Mouse (Mus musculus) CH12.LX (cell line): Measurements from ENCODE around the gene Vav2. TPM values are rescaled to one million over a fixed set of nuclear protein-coding genes. Genes with fewer than 3 reads are reported as not detected.

Experiments
- DNase-seq: peaks from one replicate; pipeline ENCODE4 v3.0.0-alpha.2; 2013; ENCODE audit errors: extremely low read depth
- H3K27ac ChIP-seq: 2 replicates; pipeline ENCODE4 v1.5.1; 2012; ENCODE audit warnings: low read depth, mild to moderate bottlenecking, control low read depth, moderate library complexity; ENCODE audit not compliant: insufficient read depth
- H3K27me3 ChIP-seq: replicated peaks from 2 replicates; pipeline ENCODE3; 2012; ENCODE audit warnings: inconsistent platforms
- H3K36me3 ChIP-seq, 2 experiments: replicated peaks in 1 of 2; 2 replicates each; pipeline versions ENCODE3 to v1.6.1; 2012; ENCODE audit warnings: inconsistent platforms in 1 of 2, low read length in 1 of 2, mild to moderate bottlenecking in 1 of 2, mixed read lengths in 1 of 2, moderate library complexity in 1 of 2; ENCODE audit not compliant: control insufficient read depth in 1 of 2, insufficient read depth in 1 of 2
- H3K4me1 ChIP-seq, 2 experiments: 2 replicates each; pipeline ENCODE4 v1.6.1; 2012; ENCODE audit warnings: inconsistent platforms in 1 of 2, moderate library complexity in 1 of 2; ENCODE audit not compliant: insufficient read depth in 2 of 2, control insufficient read depth in 1 of 2
- H3K4me2 ChIP-seq: 2 replicates; pipeline ENCODE4 v1.6.1; 2012; ENCODE audit warnings: low read depth, mild to moderate bottlenecking, control low read depth; ENCODE audit not compliant: poor library complexity, insufficient read depth, severe bottlenecking
- H3K4me3 ChIP-seq, 3 experiments: fragments of 150-350 bp in 1 of 3; sonication (generic) in 1 of 3; replicated peaks in 1 of 3; 2 replicates each; pipeline versions ENCODE3 to v1.5.1; 2011 to 2012; ENCODE audit warnings: low read depth in 2 of 3, low read length in 2 of 3, mild to moderate bottlenecking in 2 of 3, moderate library complexity in 2 of 3, control low read depth in 1 of 3, improper control_type of control experiment in 1 of 3, inconsistent platforms in 1 of 3, mixed read lengths in 1 of 3; ENCODE audit not compliant: poor library complexity in 1 of 3
- H3K79me2 ChIP-seq: replicated peaks from 2 replicates; pipeline ENCODE4 v1.6.1; 2012; ENCODE audit warnings: mild to moderate bottlenecking, moderate library complexity; ENCODE audit not compliant: control insufficient read depth, poor library complexity, insufficient read depth, severe bottlenecking; ENCODE audit errors: extremely low read depth
- H3K9ac ChIP-seq: 2 replicates; pipeline ENCODE4 v1.6.1; 2012; ENCODE audit warnings: low read depth, mild to moderate bottlenecking, control low read depth, moderate library complexity; ENCODE audit not compliant: insufficient read depth
- H3K9me3 ChIP-seq: replicated peaks from 2 replicates; pipeline ENCODE3; 2012; ENCODE audit warnings: low read length, inconsistent platforms, mixed read lengths
- CHD1 ChIP-seq: IDR thresholded peaks from 2 replicates; pipeline ENCODE4 v1.6.1; 2012; ENCODE audit warnings: low read depth, low read length, improper control_type of control experiment, inconsistent platforms
- CHD2 ChIP-seq: IDR thresholded peaks from 2 replicates; pipeline ENCODE4 v1.6.1; 2011; ENCODE audit warnings: low read length, improper control_type of control experiment
- E2F4 ChIP-seq: IDR thresholded peaks from 2 replicates; pipeline ENCODE4 v1.6.1; 2011; ENCODE audit warnings: low read depth, low read length, improper control_type of control experiment; ENCODE audit not compliant: insufficient replicate concordance
- ELF1 ChIP-seq: IDR thresholded peaks from 2 replicates; pipeline ENCODE4 v1.6.1; 2014; ENCODE audit warnings: low read depth, mild to moderate bottlenecking, inconsistent platforms, low read length, improper control_type of control experiment
- EP300 ChIP-seq: IDR thresholded peaks from 2 replicates; pipeline ENCODE4 v1.6.1; 2011; ENCODE audit warnings: low read length, improper control_type of control experiment
- ETS1 ChIP-seq: conservative IDR thresholded peaks from 2 replicates; pipeline ENCODE4 v1.6.1; 2012; ENCODE audit warnings: low read depth, mild to moderate bottlenecking, inconsistent platforms, low read length, improper control_type of control experiment, moderate library complexity
- GABPA ChIP-seq: IDR thresholded peaks from 2 replicates; pipeline ENCODE4 v1.6.1; 2012; ENCODE audit warnings: low read depth, low read length, improper control_type of control experiment, inconsistent platforms; ENCODE audit not compliant: insufficient replicate concordance
- HCFC1 ChIP-seq: IDR thresholded peaks from 2 replicates; pipeline ENCODE4 v1.6.1; 2012; ENCODE audit warnings: low read depth, mild to moderate bottlenecking, inconsistent platforms, low read length, improper control_type of control experiment
- IRF4 ChIP-seq: IDR thresholded peaks from 2 replicates; pipeline ENCODE4 v1.6.1; 2014; ENCODE audit warnings: low read depth, mild to moderate bottlenecking, inconsistent platforms, low read length, improper control_type of control experiment
- JUND ChIP-seq: conservative IDR thresholded peaks from 2 replicates; pipeline ENCODE4 v1.6.1; 2011; ENCODE audit warnings: low read depth, low read length, improper control_type of control experiment
- MAX ChIP-seq: IDR thresholded peaks from 2 replicates; pipeline ENCODE4 v1.6.1; 2011; ENCODE audit warnings: low read length, improper control_type of control experiment
- MAZ ChIP-seq: IDR thresholded peaks from 2 replicates; pipeline ENCODE4 v1.6.1; 2012; ENCODE audit warnings: low read depth, mild to moderate bottlenecking, inconsistent platforms, low read length, improper control_type of control experiment, moderate library complexity
- NELFE ChIP-seq: IDR thresholded peaks from 2 replicates; pipeline ENCODE4 v1.6.1; 2011; ENCODE audit warnings: low read depth, low read length, improper control_type of control experiment
- NRF1 ChIP-seq: IDR thresholded peaks from 2 replicates; pipeline ENCODE4 v1.6.1; 2014; ENCODE audit warnings: low read depth, mild to moderate bottlenecking, inconsistent platforms, low read length, improper control_type of control experiment, moderate library complexity
- POLR2AphosphoS2 ChIP-seq: IDR thresholded peaks from 2 replicates; pipeline ENCODE4 v1.6.1; 2011; ENCODE audit warnings: low read depth, low read length, improper control_type of control experiment
- RAD21 ChIP-seq: IDR thresholded peaks from 2 replicates; pipeline ENCODE4 v1.6.1; 2011; ENCODE audit warnings: low read depth, mild to moderate bottlenecking, low read length, improper control_type of control experiment, moderate library complexity
- TBP ChIP-seq: conservative IDR thresholded peaks from 2 replicates; pipeline ENCODE4 v1.6.1; 2011; ENCODE audit warnings: low read depth, low read length, improper control_type of control experiment
- TCF12 ChIP-seq: IDR thresholded peaks from 2 replicates; pipeline ENCODE4 v1.6.1; 2014; ENCODE audit warnings: low read depth, mild to moderate bottlenecking, inconsistent platforms, low read length, improper control_type of control experiment
- USF2 ChIP-seq: conservative IDR thresholded peaks from 2 replicates; pipeline ENCODE4 v1.6.1; 2011; ENCODE audit warnings: low read depth, low read length, improper control_type of control experiment
- ZC3H11A ChIP-seq: IDR thresholded peaks from 2 replicates; pipeline ENCODE4 v1.6.1; 2012; ENCODE audit warnings: low read depth, mild to moderate bottlenecking, inconsistent platforms, low read length, improper control_type of control experiment
- ZKSCAN1 ChIP-seq: IDR thresholded peaks from 2 replicates; pipeline ENCODE4 v1.6.1; 2012; ENCODE audit warnings: low read depth, inconsistent platforms, low read length, improper control_type of control experiment, borderline replicate concordance
- ZNF384 ChIP-seq: IDR thresholded peaks from 2 replicates; pipeline ENCODE4 v1.6.1; 2012; ENCODE audit warnings: low read depth, low read length, improper control_type of control experiment, inconsistent platforms
- dilution Hi-C: fragments of 300-500 bp; cut with MboI; formaldehyde crosslinking; loops from 2 replicates; pipeline ENCODE4 v1.14.3; 2020; ENCODE audit warnings: low sequenced_read_pairs; ENCODE audit not compliant: extremely low pct_unique_long_range_greater_than_20kb, extremely low pct_ligation_motif_present
- in situ Hi-C: fragments of 300-500 bp; cut with MboI; formaldehyde crosslinking; loops from 3 replicates; pipeline ENCODE4 v1.14.3; 2019; ENCODE audit warnings: low sequenced_read_pairs, low pct_ligation_motif_present, low pct_unique_long_range_greater_than_20kb, mixed read lengths
- polyA plus RNA-seq: library from polyadenylated mRNA; unstranded; fragments of >175 nt; gene quantifications from 2 replicates; pipeline ENCODE4 v1.2.1, GENCODE M21; 2012; ENCODE audit warnings: low read depth; ENCODE audit not compliant: insufficient read length
- total RNA-seq, 2 experiments: library from RNA; depleted of rRNA; stranded (reverse); fragments of 300-350 nt in 1 of 2; fragments of >200 nt in 1 of 2; gene quantifications; 2 replicates each; pipeline ENCODE4 v1.2.3; 2012 to 2014

Vav2 gene
- total and polyA plus RNA-seq, 3 experiments, result 31.5 to 46.8 (median 46.6) TPM

GRCm38 (mm10) chr2:27268325-27268724 is 158.5 kb downstream of the Vav2 start:
- in situ Hi-C loops (no loop called here), dilution Hi-C loops (no loop called here)
- TF ChIP-seq CHD2, result no peak
- TF ChIP-seq RAD21, result no peak
- no peak for TF ChIP-seq TCF12
- no peak for TF ChIP-seq E2F4
- no peak for TF ChIP-seq MAX
- no peak for TF ChIP-seq NELFE
- no peak for TF ChIP-seq ELF1
- TF ChIP-seq USF2, result no peak
- no peak for TF ChIP-seq GABPA
- no peak for TF ChIP-seq ZKSCAN1
- no peak for TF ChIP-seq CHD1
- TF ChIP-seq POLR2AphosphoS2, result no peak
- TF ChIP-seq JUND, result no peak
- no peak for TF ChIP-seq EP300
- TF ChIP-seq ZC3H11A, result no peak
- no peak for TF ChIP-seq IRF4
- no peak for TF ChIP-seq HCFC1
- no peak for TF ChIP-seq ETS1
- no peaks in the 10 kb centered on the region for H3K79me2 ChIP-seq
- no peak overlapping the region for H3K27ac ChIP-seq
- peaks cover 4 to 22% of the 10 kb centered on the region in 2 experiments; a peak in 3 of 4 replicates for H3K4me1 ChIP-seq
- no peaks in the 10 kb centered on the region for H3K27me3 ChIP-seq
- H3K9ac ChIP-seq, result no peak overlapping the region
- peaks cover 88 to 96% of the 10 kb centered on the region in 2 experiments for H3K36me3 ChIP-seq
- no peak overlapping the region for H3K4me3 ChIP-seq
- H3K4me2 ChIP-seq, result no peak overlapping the region
- no peak for DNase-seq
- no peaks in the 10 kb centered on the region for H3K9me3 ChIP-seq

GRCm38 (mm10) chr2:27265819-27266218 is 161.0 kb downstream of the Vav2 start:
- H3K79me2 ChIP-seq, result no peaks in the 10 kb centered on the region
- H3K4me3 ChIP-seq, result no peak overlapping the region
- in situ Hi-C loops (no loop called here), dilution Hi-C loops (no loop called here)
- no peak overlapping the region for H3K4me2 ChIP-seq
- no peaks in the 10 kb centered on the region for H3K9me3 ChIP-seq
- H3K27ac ChIP-seq, result no peak overlapping the region
- TF ChIP-seq EP300 (peak; percentile 59), HCFC1 (no peak), IRF4 (peak; percentile 20; the same call in 1 of the 2 replicates), ZNF384 (peak; percentile 74), MAZ (no peak), RAD21 (no peak), TBP (no peak), NRF1 (no peak)
- peaks cover 4 to 22% of the 10 kb centered on the region in 2 experiments; a peak in 3 of 4 replicates for H3K4me1 ChIP-seq
- no peak overlapping the region for H3K9ac ChIP-seq
- no peaks in the 10 kb centered on the region for H3K27me3 ChIP-seq
- peak; percentile 12 for DNase-seq
- H3K36me3 ChIP-seq, result peaks cover 89 to 96% of the 10 kb centered on the region in 2 experiments
